Mouse (Mus musculus) heart, postnatal 25 days (tissue): ENCODE data around the gene Myh4. TPM values are rescaled to one million over a fixed set of nuclear protein-coding genes. Genes with fewer than 3 reads are reported as not detected.

Source experiments
- total RNA-seq, 2 experiments: library from RNA; stranded (reverse); gene quantifications; 2 replicates each; pipeline ENCODE4 v1.2.3; 2021

The Myh4 gene
- total RNA-seq, 2 experiments from 2014 or later, result 0.03 TPM; not detected in 1

Other genes with a start within 250 kb of the Myh4 start
- 1 to 10 TPM; 1.4 to 1.5 TPM for gene Tmem220, start 212.9 kb upstream of the Myh4 start, total RNA-seq
- 10 to 100 TPM; 13.3 to 14.5 TPM for gene Adprm, start 185.4 kb upstream of the Myh4 start, total RNA-seq
- gene Sco1, start 185.4 kb upstream of the Myh4 start, total RNA-seq, result 10 to 100 TPM; 19.0 to 19.5 TPM
- not detected for gene Myh3, start 159.7 kb upstream of the Myh4 start, total RNA-seq
- gene Myh2, start 67.0 kb upstream of the Myh4 start, total RNA-seq, result not detected
- not detected for gene Myh1, start 38.0 kb upstream of the Myh4 start, total RNA-seq
- under 1 TPM in 1 of 2 experiments, not detected in 1; 0.05 TPM for gene Myh8, start 39.1 kb downstream of the Myh4 start, total RNA-seq
- not detected for gene Myh13, start 83.6 kb downstream of the Myh4 start, total RNA-seq
- 10 to 100 TPM; 11.0 to 12.5 TPM for gene Gas7, start 217.4 kb downstream of the Myh4 start, total RNA-seq